8 mouse cellular contexts compared by ENCODE assay signal in the genomic region with DNA sequence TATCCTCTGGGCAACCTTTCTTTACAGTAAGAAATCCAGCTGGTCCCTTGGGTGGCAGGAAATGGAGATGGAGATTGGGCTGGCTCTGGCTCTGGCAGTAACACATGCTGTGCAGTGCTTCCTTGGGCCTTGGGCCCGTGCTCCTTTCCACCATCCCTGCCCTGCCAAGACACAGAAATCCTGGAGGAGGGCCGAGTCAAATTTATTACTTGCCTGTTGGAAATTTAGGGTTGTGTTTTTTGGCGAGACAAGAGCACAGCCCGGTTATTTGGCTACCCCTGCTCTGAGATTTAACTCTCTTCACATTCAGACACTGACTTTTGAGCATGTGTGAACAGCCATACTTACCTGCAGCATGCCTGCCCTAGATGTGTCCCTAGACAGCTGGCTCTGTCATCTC. TPM values are rescaled to one million over a fixed set of nuclear protein-coding genes. Genes with fewer than 3 reads are reported as not detected.
DNase-seq lines count a peak whose midpoint lies in the region; ATAC-seq and TF ChIP-seq lines count a peak whose summit lies in the region.

No protein-coding gene starts in this region.

- H3K9me3 ChIP-seq in forebrain, embryonic 16.5 days (ENCODE audit: control insufficient read depth, low read length), result no peaks in the 10 kb centered on the region
- no peaks in the 10 kb centered on the region for H3K9me3 ChIP-seq in stomach, postnatal 0 days (ENCODE audit: control insufficient read depth, low read length)
- H3K9me3 ChIP-seq in hindbrain, embryonic 12.5 days (replicated peaks), result no peaks in the 10 kb centered on the region

- peak; percentile 13 for DNase-seq in right cerebral cortex, postnatal 4 days
- no peak for DNase-seq in right cerebral cortex, adult 18-20 months
- peak; percentile 75 to 84 for DNase-seq in cerebellum, postnatal 14 days
- peak; percentile 66 for DNase-seq in heart, postnatal 25 days (ENCODE audit: low spot score)
- peak; percentile 56 for DNase-seq in testis, postnatal 10 days (ENCODE audit: low spot score)
- no peak for DNase-seq in stomach, postnatal 0 days (ENCODE audit: low spot score)

- whole genome bisulfite sequencing in forebrain, embryonic 16.5 days, result 76% methylated on average over 4 of the region's 4 CpGs
- 52% methylated on average over 4 of the region's 4 CpGs for WGBS in stomach, postnatal 0 days
- WGBS in hindbrain, embryonic 12.5 days, result 80% methylated on average over 4 of the region's 4 CpGs

- no peak overlapping the region for H3K4me3 ChIP-seq in forebrain, embryonic 16.5 days (replicated peaks; ENCODE audit: low read length)
- H3K4me3 ChIP-seq in stomach, postnatal 0 days (ENCODE audit: low read depth, low read length), result no peak overlapping the region
- no peak overlapping the region for H3K4me3 ChIP-seq in hindbrain, embryonic 12.5 days

- TF ChIP-seq CTCF in stomach, postnatal 0 days (IDR thresholded peaks at IDR 0.05; ENCODE audit: low read depth), result no peak

- ATAC-seq in forebrain, embryonic 16.5 days, result no peak
- ATAC-seq in stomach, postnatal 0 days (ENCODE audit: low FRiP score, low TSS enrichment), result no peak
- ATAC-seq in hindbrain, embryonic 12.5 days (ENCODE audit: low FRiP score), result no peak

- TF ChIP-seq EP300 in stomach, postnatal 0 days (optimal IDR thresholded peaks at IDR 0.05), result no peak

- no peaks in the 10 kb centered on the region for H3K27me3 ChIP-seq in forebrain, embryonic 16.5 days (replicated peaks; ENCODE audit: control insufficient read depth, insufficient read depth, low read length)
- H3K27me3 ChIP-seq in stomach, postnatal 0 days (ENCODE audit: control insufficient read depth, insufficient read depth, low read length), result no peaks in the 10 kb centered on the region
- no peaks in the 10 kb centered on the region for H3K27me3 ChIP-seq in hindbrain, embryonic 12.5 days

- intact Hi-C loops in heart, postnatal 25 days (cut with DNase I), result no loop called here

- no peak overlapping the region for H3K27ac ChIP-seq in forebrain, embryonic 16.5 days (ENCODE audit: low read length)
- no peak overlapping the region for H3K27ac ChIP-seq in stomach, postnatal 0 days (replicated peaks)
- no peak overlapping the region for H3K27ac ChIP-seq in hindbrain, embryonic 12.5 days

- H3K9ac ChIP-seq in forebrain, embryonic 16.5 days (replicated peaks; ENCODE audit: low read depth, low read length), result no peak overlapping the region
- no peak overlapping the region for H3K9ac ChIP-seq in stomach, postnatal 0 days (ENCODE audit: low read length)
- H3K9ac ChIP-seq in hindbrain, embryonic 12.5 days, result no peak overlapping the region

- no peaks in the 10 kb centered on the region for H3K4me1 ChIP-seq in forebrain, embryonic 16.5 days (replicated peaks; ENCODE audit: control insufficient read depth, insufficient read depth, low read length)
- H3K4me1 ChIP-seq in stomach, postnatal 0 days (replicated peaks; ENCODE audit: control insufficient read depth, insufficient read depth), result no peaks in the 10 kb centered on the region; the same call in 1 of the 2 replicates
- peaks cover 8% of the 10 kb centered on the region; the same call in 1 of the 2 replicates for H3K4me1 ChIP-seq in hindbrain, embryonic 12.5 days

- no peak overlapping the region for H3K4me2 ChIP-seq in forebrain, embryonic 16.5 days (ENCODE audit: low read length)
- no peak overlapping the region for H3K4me2 ChIP-seq in stomach, postnatal 0 days (replicated peaks; ENCODE audit: low read depth)
- no peak overlapping the region for H3K4me2 ChIP-seq in hindbrain, embryonic 12.5 days (replicated peaks)

- H3K36me3 ChIP-seq in forebrain, embryonic 16.5 days (ENCODE audit: control insufficient read depth, insufficient read depth), result no peaks in the 10 kb centered on the region
- no peaks in the 10 kb centered on the region for H3K36me3 ChIP-seq in stomach, postnatal 0 days (ENCODE audit: control insufficient read depth, insufficient read depth, low read length)
- no peaks in the 10 kb centered on the region for H3K36me3 ChIP-seq in hindbrain, embryonic 12.5 days

RNA-seq across cellular contexts. Expression of a gene that starts 56.8 kb away (rescaled TPM):
- total RNA-seq in heart, postnatal 25 days (2021), result 10 to 100 TPM in 1 of 2 experiments, 1 to 10 TPM in 1; 9.1 to 10.3 TPM
- 43.8 and 47.4 TPM in 2 replicates for polyA plus RNA-seq in forebrain, embryonic 16.5 days (2015; fragmentation: Nextera tagmentation; extraction: Ambion mirVana)
- polyA plus RNA-seq in stomach, postnatal 0 days (2015; fragmentation: Nextera tagmentation; extraction: Ambion mirVana), result 17.7 and 20.7 TPM in 2 replicates
- polyA plus RNA-seq in hindbrain, embryonic 12.5 days (2016; fragmentation: Nextera tagmentation; extraction: Ambion mirVana), result 37.8 and 38.5 TPM in 2 replicates

Comparison
In these comparisons a context has a peak if more than half of its experiments do, and no peak if none do; other contexts are left out.
1. DNase-seq: peak in right cerebral cortex, postnatal 4 days (single experiment), cerebellum, postnatal 14 days (2 of 2), heart, postnatal 25 days (single experiment) and testis, postnatal 10 days (single experiment); none in right cerebral cortex, adult 18-20 months (single experiment) and stomach, postnatal 0 days (single experiment).